Mouse (Mus musculus): Measurements from ENCODE around the gene Ccdc47. TPM values are rescaled to one million over a fixed set of nuclear protein-coding genes. Genes with fewer than 3 reads are reported as not detected.

Ccdc47 gene
- polyA plus RNA-seq, 2 experiments, result 48.8 to 63.7 TPM

GRCm38 (mm10) chr11:106158081-106158929, 57.8 kb downstream of the Ccdc47 start:
- TF ChIP-seq POLR2A (IDR thresholded peaks at IDR 0.05; ENCODE audit: borderline replicate concordance, extremely low read depth, insufficient read depth, insufficient read length), result no peak
- Histone ChIP-seq H3K27ac (replicated peaks; ENCODE audit: low read depth, low read length) (peak overlapping the region; percentile 95), H3K4me1 (ENCODE audit: control insufficient read depth, insufficient read depth, low read length) (peaks cover 21% of the 10 kb centered on the region), H3K4me2 (replicated peaks; ENCODE audit: low read depth, low read length, severe bottlenecking) (peak overlapping the region; percentile 62), H3K36me3 (ENCODE audit: control insufficient read depth, insufficient read depth, low read length) (peaks cover 56% of the 10 kb centered on the region), H3K9me3 (ENCODE audit: control insufficient read depth, low read length) (no peaks in the 10 kb centered on the region), H3K9ac (ENCODE audit: low read depth, low read length, severe bottlenecking) (peak overlapping the region; percentile 95), H3K4me3 (replicated peaks; ENCODE audit: low read length) (peak overlapping the region; percentile 83), H3K27me3 (ENCODE audit: control insufficient read depth, insufficient read depth, low read length) (no peaks in the 10 kb centered on the region)
- ATAC-seq (ENCODE audit: low FRiP score, low read depth), result no peak
- DNase-seq (ENCODE audit: low spot score), result no peak
- 54% methylated on average over 13 of the region's 14 CpGs for WGBS

DNA sequence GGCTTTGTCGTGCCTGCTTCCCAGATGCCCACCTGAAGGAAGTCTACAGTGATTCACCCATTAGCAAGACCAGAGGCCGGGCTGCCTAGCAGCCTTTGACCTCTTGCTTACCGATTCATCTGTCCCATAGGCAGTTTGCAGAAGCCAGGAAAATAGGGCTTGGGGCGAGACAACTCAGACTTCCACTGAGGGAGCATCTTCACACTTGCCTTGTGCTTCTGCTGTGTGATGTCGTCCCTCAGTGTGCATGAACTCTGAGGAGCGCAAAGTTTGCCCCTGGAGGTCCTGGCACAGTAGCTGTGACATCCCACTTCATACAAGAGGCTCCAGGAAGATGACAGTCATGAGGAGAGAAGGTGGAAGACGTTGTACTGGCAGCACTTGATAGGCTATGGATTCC, 59.0 kb downstream of the Ccdc47 start:
- H3K27ac ChIP-seq (replicated peaks; ENCODE audit: low read depth, low read length), result no peak overlapping the region
- H3K9ac ChIP-seq (ENCODE audit: low read depth, low read length, severe bottlenecking), result no peak overlapping the region
- H3K4me3 ChIP-seq (replicated peaks; ENCODE audit: low read length), result no peak overlapping the region
- no peak overlapping the region for H3K4me2 ChIP-seq (replicated peaks; ENCODE audit: low read depth, low read length, severe bottlenecking)
- peaks cover 21% of the 10 kb centered on the region for H3K4me1 ChIP-seq (ENCODE audit: control insufficient read depth, insufficient read depth, low read length)
- H3K36me3 ChIP-seq (ENCODE audit: control insufficient read depth, insufficient read depth, low read length), result peaks cover 63% of the 10 kb centered on the region
- ATAC-seq (ENCODE audit: low FRiP score, low read depth) (no peak), DNase-seq (ENCODE audit: low spot score) (no peak)
- 88% methylated on average over 7 of the region's 7 CpGs for WGBS
- H3K9me3 ChIP-seq (ENCODE audit: control insufficient read depth, low read length), result no peaks in the 10 kb centered on the region
- TF ChIP-seq POLR2A (IDR thresholded peaks at IDR 0.05; ENCODE audit: borderline replicate concordance, extremely low read depth, insufficient read depth, insufficient read length), result no peak
- H3K27me3 ChIP-seq (ENCODE audit: control insufficient read depth, insufficient read depth, low read length), result no peaks in the 10 kb centered on the region

DNA sequence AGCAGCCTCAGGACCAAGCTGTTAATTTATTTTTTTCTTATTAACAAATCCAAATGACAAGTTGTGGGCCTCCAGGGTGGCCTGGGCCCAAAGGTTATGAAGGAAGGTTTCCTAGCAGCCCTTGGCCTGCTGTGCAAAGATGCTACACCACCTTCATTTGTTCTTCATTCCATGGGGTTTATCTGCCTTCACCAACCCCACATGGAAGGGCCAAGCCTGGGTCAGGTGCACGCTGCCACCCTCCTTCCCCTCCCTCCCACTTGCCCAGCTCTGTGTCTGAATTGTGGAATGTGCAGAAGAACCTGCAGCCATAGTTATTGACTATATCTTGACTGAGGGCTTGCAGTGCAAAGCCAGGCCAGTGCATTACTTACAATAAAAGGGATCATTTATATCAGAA, 59.9 kb downstream of the Ccdc47 start:
- ATAC-seq (ENCODE audit: low FRiP score, low read depth) (no peak), DNase-seq (ENCODE audit: low spot score) (no peak)
- Histone ChIP-seq H3K9me3 (ENCODE audit: control insufficient read depth, low read length) (no peaks in the 10 kb centered on the region), H3K4me3 (replicated peaks; ENCODE audit: low read length) (no peak overlapping the region), H3K9ac (ENCODE audit: low read depth, low read length, severe bottlenecking) (no peak overlapping the region), H3K4me2 (replicated peaks; ENCODE audit: low read depth, low read length, severe bottlenecking) (no peak overlapping the region), H3K36me3 (ENCODE audit: control insufficient read depth, insufficient read depth, low read length) (peaks cover 72% of the 10 kb centered on the region), H3K27ac (replicated peaks; ENCODE audit: low read depth, low read length) (no peak overlapping the region), H3K4me1 (ENCODE audit: control insufficient read depth, insufficient read depth, low read length) (peaks cover 16% of the 10 kb centered on the region), H3K27me3 (ENCODE audit: control insufficient read depth, insufficient read depth, low read length) (no peaks in the 10 kb centered on the region)
- TF ChIP-seq POLR2A (IDR thresholded peaks at IDR 0.05; ENCODE audit: borderline replicate concordance, extremely low read depth, insufficient read depth, insufficient read length), result no peak
- 90% methylated on average over 1 of the region's 1 CpGs for WGBS

GRCm38 (mm10) chr11:106155761-106156160, 60.4 kb downstream of the Ccdc47 start:
- no peak for TF ChIP-seq POLR2A (IDR thresholded peaks at IDR 0.05; ENCODE audit: borderline replicate concordance, extremely low read depth, insufficient read depth, insufficient read length)
- Histone ChIP-seq H3K9me3 (ENCODE audit: control insufficient read depth, low read length) (no peaks in the 10 kb centered on the region), H3K4me3 (replicated peaks; ENCODE audit: low read length) (no peak overlapping the region), H3K4me2 (replicated peaks; ENCODE audit: low read depth, low read length, severe bottlenecking) (no peak overlapping the region), H3K36me3 (ENCODE audit: control insufficient read depth, insufficient read depth, low read length) (peaks cover 77% of the 10 kb centered on the region), H3K9ac (ENCODE audit: low read depth, low read length, severe bottlenecking) (no peak overlapping the region), H3K27me3 (ENCODE audit: control insufficient read depth, insufficient read depth, low read length) (no peaks in the 10 kb centered on the region), H3K27ac (replicated peaks; ENCODE audit: low read depth, low read length) (no peak overlapping the region), H3K4me1 (ENCODE audit: control insufficient read depth, insufficient read depth, low read length) (peaks cover 11% of the 10 kb centered on the region; the same call in 1 of the 2 replicates)
- WGBS, result 40% methylated on average over 3 of the region's 3 CpGs
- DNase-seq (ENCODE audit: low spot score), result no peak
- no peak for ATAC-seq (ENCODE audit: low FRiP score, low read depth)

DNA sequence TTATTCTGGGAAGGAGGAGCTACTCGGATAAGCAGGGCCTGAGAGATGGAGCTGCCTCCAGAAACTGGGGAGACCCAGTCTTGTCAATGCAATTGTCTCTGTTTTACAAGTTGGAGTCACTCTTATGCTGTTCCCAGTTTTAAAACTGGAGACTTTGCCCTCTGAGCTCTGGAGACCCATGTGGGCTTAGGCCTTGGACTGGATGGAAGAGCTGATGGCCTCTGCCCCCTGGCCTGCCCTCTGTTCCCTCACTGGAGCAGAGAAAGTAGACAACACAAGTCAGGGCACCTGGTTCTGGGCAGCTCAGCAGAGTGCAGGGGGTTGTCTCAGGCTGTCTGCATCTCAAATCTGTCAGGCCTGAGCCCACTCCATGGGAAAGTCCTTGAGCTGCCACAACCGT, 61.4 kb downstream of the Ccdc47 start:
- H3K27ac ChIP-seq (replicated peaks; ENCODE audit: low read depth, low read length), result 0 out of 2 replicates have a peak overlapping the region, but pooled peaks have one; percentile 48
- no peak overlapping the region for H3K4me2 ChIP-seq (replicated peaks; ENCODE audit: low read depth, low read length, severe bottlenecking)
- TF ChIP-seq POLR2A (IDR thresholded peaks at IDR 0.05; ENCODE audit: borderline replicate concordance, extremely low read depth, insufficient read depth, insufficient read length), result no peak
- peaks cover 10% of the 10 kb centered on the region; the same call in 1 of the 2 replicates for H3K4me1 ChIP-seq (ENCODE audit: control insufficient read depth, insufficient read depth, low read length)
- H3K27me3 ChIP-seq (ENCODE audit: control insufficient read depth, insufficient read depth, low read length), result no peaks in the 10 kb centered on the region
- 73% methylated on average over 2 of the region's 2 CpGs for WGBS
- peaks cover 86% of the 10 kb centered on the region for H3K36me3 ChIP-seq (ENCODE audit: control insufficient read depth, insufficient read depth, low read length)
- H3K4me3 ChIP-seq (replicated peaks; ENCODE audit: low read length), result no peak overlapping the region
- DNase-seq (ENCODE audit: low spot score) (no peak), ATAC-seq (ENCODE audit: low FRiP score, low read depth) (no peak)
- no peak overlapping the region for H3K9ac ChIP-seq (ENCODE audit: low read depth, low read length, severe bottlenecking)
- H3K9me3 ChIP-seq (ENCODE audit: control insufficient read depth, low read length), result no peaks in the 10 kb centered on the region
